Mouse (Mus musculus): ENCODE results near the gene Mcf2l.

DNA sequence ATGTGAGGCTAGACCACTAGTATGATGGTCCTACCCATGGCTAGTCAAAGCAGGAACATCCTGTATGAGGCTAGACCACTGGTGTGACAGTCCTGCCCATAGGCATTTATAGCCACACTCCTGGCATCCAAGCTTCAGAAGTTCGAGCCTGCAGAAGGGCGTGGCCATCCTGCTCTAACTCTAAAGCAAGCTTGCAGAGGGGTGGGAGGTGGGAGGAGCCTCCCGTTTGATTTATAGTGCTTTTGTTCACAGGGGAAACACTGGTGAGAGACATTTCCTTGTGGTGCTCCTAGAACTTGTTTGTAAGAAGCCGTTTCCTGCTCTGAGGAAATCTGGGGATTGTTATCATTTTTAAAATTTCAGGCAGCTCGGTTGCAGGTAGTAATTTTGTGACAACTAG is 56.7 kb downstream of the Mcf2l start:
- TF ChIP-seq CTCF (conservative IDR thresholded peaks at IDR 0.05; ENCODE audit: low read length) (no peak), NANOG (IDR thresholded peaks at IDR 0.05; ENCODE audit: borderline replicate concordance, low read length) (no peak), POU5F1 (IDR thresholded peaks at IDR 0.05; ENCODE audit: borderline replicate concordance, low read length) (no peak)

All from E14TG2a.4 (cell line).